Mouse (Mus musculus) heart, embryonic 13.5 days (tissue): ENCODE data around the gene Sdr42e1. TPM values are rescaled to one million over a fixed set of nuclear protein-coding genes. Genes with fewer than 3 reads are reported as not detected.

Experiments
- ATAC-seq: fragments of 200-750 bp; cut with Nextera tagmentation; 2 replicates; pipeline ENCODE4 v1.8.0; 2017; ENCODE audit warnings: moderate TSS enrichment; ENCODE audit not compliant: insufficient number of reproducible peaks, low FRiP score, low TSS enrichment; ENCODE audit errors: extremely low read depth
- H3K27ac ChIP-seq: fragments of 300-500 bp; sonication (generic); replicated peaks from 2 replicates; pipeline ENCODE4 v1.5.1; 2015; ENCODE audit warnings: moderate library complexity, mild to moderate bottlenecking, inconsistent platforms
- H3K27me3 ChIP-seq: fragments of 300-500 bp; sonication (generic); replicated peaks from 2 replicates; pipeline ENCODE4 v1.6.1; 2015; ENCODE audit warnings: mild to moderate bottlenecking, inconsistent platforms
- H3K36me3 ChIP-seq: fragments of 300-500 bp; sonication (generic); 2 replicates; pipeline ENCODE4 v1.6.1; 2015; ENCODE audit warnings: mild to moderate bottlenecking, inconsistent platforms
- H3K4me1 ChIP-seq: fragments of 300-500 bp; sonication (generic); 2 replicates; pipeline ENCODE4 v1.6.1; 2015; ENCODE audit warnings: inconsistent platforms
- H3K4me2 ChIP-seq: fragments of 300-500 bp; sonication (generic); 2 replicates; pipeline ENCODE4 v1.6.1; 2015; ENCODE audit warnings: inconsistent platforms, mild to moderate bottlenecking, moderate library complexity
- H3K4me3 ChIP-seq: fragments of 300-500 bp; sonication (generic); 2 replicates; pipeline ENCODE4 v1.5.1; 2015; ENCODE audit warnings: moderate library complexity, mild to moderate bottlenecking, inconsistent platforms
- H3K9ac ChIP-seq: fragments of 300-500 bp; sonication (generic); 2 replicates; pipeline ENCODE4 v1.6.1; 2015; ENCODE audit warnings: inconsistent platforms, mild to moderate bottlenecking, moderate library complexity
- H3K9me3 ChIP-seq: fragments of 300-500 bp; sonication (generic); 2 replicates; pipeline ENCODE4 v1.6.1; 2016; ENCODE audit warnings: inconsistent platforms
- WGBS: fragments of 180-500 bp; shearing (Covaris S2); methylation state at CpG from one replicate; pipeline ENCODE4 v1.1.7; 2015; ENCODE audit warnings: mixed read lengths; 5-methylcytosine and 5-hydroxymethylcytosine counted together
- polyA plus RNA-seq: library from polyadenylated mRNA; unstranded; fragments of >200 nt; fragmentation: Nextera tagmentation; extraction: Ambion mirVana; gene quantifications from 2 replicates; pipeline ENCODE4 v1.2.1, GENCODE M21; 2015

Sdr42e1 gene
- polyA plus RNA-seq, 1 experiment from 2014 or later, result 0.63 TPM

DNA sequence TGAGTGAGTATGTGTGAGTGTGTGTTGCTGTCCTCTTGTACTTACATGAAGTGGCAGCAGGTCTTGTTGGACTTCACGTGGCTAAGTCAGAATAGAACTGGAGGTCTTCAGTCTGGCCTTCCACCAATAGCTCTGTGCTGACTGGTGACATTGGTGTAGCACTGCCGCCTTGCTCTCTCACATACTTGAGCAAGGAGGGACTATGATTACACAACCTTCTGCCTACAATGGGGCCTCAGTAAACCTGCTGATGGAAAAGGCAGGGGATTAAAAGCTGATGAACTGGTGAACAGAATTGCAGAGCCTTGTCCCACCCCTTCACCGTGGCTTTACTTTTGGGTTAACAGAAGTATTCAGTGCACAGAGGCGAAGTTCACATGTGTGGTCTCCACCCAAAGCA is 18.6 kb upstream of the Sdr42e1 start:
- Histone ChIP-seq H3K9me3 (no peaks in the 10 kb centered on the region), H3K4me3 (no peak overlapping the region), H3K4me2 (no peak overlapping the region), H3K4me1 (no peaks in the 10 kb centered on the region), H3K36me3 (no peaks in the 10 kb centered on the region), H3K27me3 (no peaks in the 10 kb centered on the region; the same call in 1 of the 2 replicates), H3K27ac (no peak overlapping the region), H3K9ac (no peak overlapping the region)
- ATAC-seq, result no peak
- WGBS, result 81% methylated on average over 4 of the region's 4 CpGs

- WGBS, result 73% methylated on average over 7 of the region's 7 CpGs
Observed at GRCm38 (mm10) chr8:117687890-117688289, 14.4 kb upstream of the Sdr42e1 start.

DNA sequence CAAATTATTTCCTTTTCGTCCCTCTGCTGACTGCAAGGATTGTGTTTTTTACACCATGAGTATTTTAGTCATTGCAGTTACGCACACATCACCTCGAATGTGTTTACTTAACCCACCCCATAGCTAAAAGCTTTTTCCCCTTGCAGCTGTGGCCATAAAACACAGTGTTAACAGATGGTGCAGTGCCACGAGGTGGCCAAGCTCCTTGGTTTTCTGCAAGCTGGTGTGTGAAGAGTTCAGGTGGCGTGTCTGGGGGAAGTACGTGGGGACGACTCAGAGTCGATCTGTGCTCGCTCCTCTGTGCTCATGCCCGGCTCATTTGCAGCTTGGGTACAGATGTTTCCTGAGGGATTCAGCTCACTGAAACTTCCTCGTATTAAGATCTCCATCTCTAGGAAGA is 11.0 kb upstream of the Sdr42e1 start:
- Histone ChIP-seq H3K36me3 (no peaks in the 10 kb centered on the region), H3K4me2 (no peak overlapping the region), H3K9ac (no peak overlapping the region), H3K4me3 (no peak overlapping the region), H3K27me3 (no peaks in the 10 kb centered on the region; the same call in 1 of the 2 replicates), H3K4me1 (no peaks in the 10 kb centered on the region), H3K9me3 (no peaks in the 10 kb centered on the region), H3K27ac (no peak overlapping the region)
- no peak for ATAC-seq
- 63% methylated on average over 11 of the region's 11 CpGs for WGBS

More at GRCm38 (mm10) chr8:117687890-117688289, 14.4 kb upstream of the Sdr42e1 start:
- Histone ChIP-seq H3K9ac (no peak overlapping the region), H3K27me3 (no peaks in the 10 kb centered on the region; the same call in 1 of the 2 replicates), H3K4me3 (no peak overlapping the region), H3K4me2 (no peak overlapping the region), H3K4me1 (no peaks in the 10 kb centered on the region), H3K27ac (no peak overlapping the region), H3K9me3 (no peaks in the 10 kb centered on the region), H3K36me3 (no peaks in the 10 kb centered on the region)
- ATAC-seq, result no peak

- no peak for ATAC-seq
- Histone ChIP-seq H3K4me1 (no peaks in the 10 kb centered on the region), H3K27ac (no peak overlapping the region), H3K4me3 (no peak overlapping the region), H3K4me2 (no peak overlapping the region), H3K9ac (no peak overlapping the region), H3K27me3 (no peaks in the 10 kb centered on the region; the same call in 1 of the 2 replicates), H3K36me3 (no peaks in the 10 kb centered on the region), H3K9me3 (no peaks in the 10 kb centered on the region)
- WGBS, result 78% methylated on average over 10 of the region's 10 CpGs
Observed at GRCm38 (mm10) chr8:117683925-117684472, 10.5 kb upstream of the Sdr42e1 start.

DNA sequence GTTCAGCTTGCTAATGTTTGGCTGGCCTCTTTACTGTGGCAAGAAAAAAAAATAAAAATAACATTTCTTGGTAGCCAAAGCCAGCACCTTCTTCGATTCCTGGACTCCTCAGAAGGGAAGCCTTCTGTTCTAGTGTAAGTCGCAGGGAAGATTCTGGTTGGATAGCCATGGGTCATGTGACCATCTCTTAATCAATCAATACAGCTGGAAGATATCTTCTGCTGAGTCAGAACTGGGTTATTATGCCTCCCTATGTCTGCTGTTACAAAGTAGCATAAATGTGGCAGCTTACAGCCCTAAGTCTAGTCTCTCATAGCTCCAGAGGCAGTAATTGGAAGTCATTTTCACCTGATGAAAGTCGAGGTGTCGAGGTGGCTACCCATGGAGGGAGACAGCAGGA is 5.2 kb upstream of the Sdr42e1 start:
- Histone ChIP-seq H3K4me1 (no peaks in the 10 kb centered on the region), H3K4me2 (no peak overlapping the region), H3K27me3 (no peaks in the 10 kb centered on the region), H3K9ac (no peak overlapping the region), H3K27ac (no peak overlapping the region), H3K4me3 (no peak overlapping the region), H3K9me3 (no peaks in the 10 kb centered on the region), H3K36me3 (no peaks in the 10 kb centered on the region)
- ATAC-seq, result no peak
- 70% methylated on average over 4 of the region's 4 CpGs for WGBS

GRCm38 (mm10) chr8:117677011-117677410 is 3.5 kb upstream of the Sdr42e1 start:
- Histone ChIP-seq H3K4me3 (no peak overlapping the region), H3K36me3 (no peaks in the 10 kb centered on the region), H3K27ac (no peak overlapping the region), H3K4me1 (peaks cover 4% of the 10 kb centered on the region; the same call in 1 of the 2 replicates), H3K9ac (no peak overlapping the region), H3K27me3 (peaks cover 5% of the 10 kb centered on the region; the same call in 1 of the 2 replicates), H3K9me3 (no peaks in the 10 kb centered on the region), H3K4me2 (no peak overlapping the region)
- ATAC-seq, result no peak
- WGBS, result 72% methylated on average over 8 of the region's 8 CpGs

DNA sequence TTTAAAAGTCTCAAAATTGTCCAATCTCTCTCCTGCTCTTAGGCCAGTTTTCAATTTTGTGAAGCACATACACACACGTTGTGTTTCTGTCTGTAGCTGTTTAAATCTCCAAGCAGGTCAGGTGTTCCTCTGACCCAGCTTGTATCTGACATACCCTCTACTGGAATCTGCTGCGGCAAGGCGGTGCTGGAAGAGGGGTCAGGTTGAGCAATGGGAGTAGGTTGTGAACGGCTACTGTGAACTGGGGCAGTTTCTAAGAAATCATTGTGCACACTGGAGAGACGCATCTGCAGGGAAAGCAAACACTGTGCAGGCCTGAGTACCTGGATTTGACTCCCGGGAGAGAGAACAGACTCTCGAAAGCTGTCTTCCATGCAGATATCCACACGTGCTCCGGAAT is 3.0 kb upstream of the Sdr42e1 start:
- ATAC-seq, result no peak
- peaks cover 10% of the 10 kb centered on the region for H3K27me3 ChIP-seq
- H3K4me3 ChIP-seq, result no peak overlapping the region
- H3K27ac ChIP-seq, result no peak overlapping the region
- WGBS, result 55% methylated on average over 9 of the region's 9 CpGs
- no peaks in the 10 kb centered on the region for H3K36me3 ChIP-seq
- no peak overlapping the region for H3K4me2 ChIP-seq
- H3K9ac ChIP-seq, result no peak overlapping the region
- no peaks in the 10 kb centered on the region for H3K9me3 ChIP-seq
- H3K4me1 ChIP-seq, result peaks cover 4% of the 10 kb centered on the region; the same call in 1 of the 2 replicates

- Histone ChIP-seq H3K27ac (no peak overlapping the region), H3K9me3 (no peaks in the 10 kb centered on the region), H3K4me3 (no peak overlapping the region), H3K4me1 (peaks cover 4% of the 10 kb centered on the region; the same call in 1 of the 2 replicates), H3K36me3 (no peaks in the 10 kb centered on the region), H3K4me2 (no peak overlapping the region), H3K9ac (no peak overlapping the region), H3K27me3 (peaks cover 21% of the 10 kb centered on the region)
- ATAC-seq, result no peak
- 77% methylated on average over 5 of the region's 5 CpGs for WGBS
Observed at GRCm38 (mm10) chr8:117675171-117675570, 1.7 kb upstream of the Sdr42e1 start.

- 76% methylated on average over 3 of the region's 3 CpGs for WGBS
- Histone ChIP-seq H3K36me3 (no peaks in the 10 kb centered on the region), H3K9me3 (no peaks in the 10 kb centered on the region), H3K4me2 (no peak overlapping the region), H3K27ac (no peak overlapping the region), H3K4me1 (peaks cover 4% of the 10 kb centered on the region; the same call in 1 of the 2 replicates), H3K9ac (no peak overlapping the region), H3K27me3 (peaks cover 34% of the 10 kb centered on the region), H3K4me3 (no peak overlapping the region)
- ATAC-seq, result no peak
Observed at GRCm38 (mm10) chr8:117672558-117672957, 931 bp downstream of the Sdr42e1 start.

DNA sequence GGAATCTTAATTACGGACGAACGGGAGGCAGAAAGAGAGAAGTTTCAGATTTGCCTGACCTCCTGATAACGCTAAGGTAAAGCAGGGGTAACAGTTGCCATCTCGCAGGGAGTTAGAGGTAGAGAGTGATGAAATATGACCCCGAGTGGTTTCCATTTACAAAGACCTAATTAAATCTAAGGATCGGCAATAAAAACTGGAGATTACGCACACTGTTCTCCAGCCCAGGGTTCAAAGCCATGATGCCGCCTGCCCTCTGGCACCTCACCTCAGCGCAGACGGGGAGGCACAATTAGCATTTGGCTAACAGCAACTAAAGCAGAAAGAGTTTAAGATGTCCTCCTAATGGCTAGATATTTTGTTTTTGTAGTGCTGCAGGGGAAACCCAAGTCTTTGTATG is 3.0 kb downstream of the Sdr42e1 start:
- ATAC-seq, result no peak
- H3K4me2 ChIP-seq, result no peak overlapping the region
- H3K4me3 ChIP-seq, result no peak overlapping the region

GRCm38 (mm10) chr8:117667349-117668124 is 6.0 kb downstream of the Sdr42e1 start:
- no peaks in the 10 kb centered on the region for H3K4me1 ChIP-seq
- H3K9ac ChIP-seq, result no peak overlapping the region
- 66% methylated on average over 13 of the region's 13 CpGs for WGBS
- H3K27ac ChIP-seq, result no peak overlapping the region
- no peak overlapping the region for H3K4me2 ChIP-seq
- H3K9me3 ChIP-seq, result no peaks in the 10 kb centered on the region
- H3K4me3 ChIP-seq, result no peak overlapping the region
- H3K27me3 ChIP-seq, result peaks cover 34% of the 10 kb centered on the region
- H3K36me3 ChIP-seq, result no peaks in the 10 kb centered on the region
- ATAC-seq, result no peak

More for the DNA sequence above, 3.0 kb downstream of the Sdr42e1 start:
- 22% methylated on average over 11 of the region's 11 CpGs for WGBS
- Histone ChIP-seq H3K9me3 (no peaks in the 10 kb centered on the region), H3K27me3 (peaks cover 34% of the 10 kb centered on the region), H3K27ac (no peak overlapping the region), H3K4me1 (peaks cover 4% of the 10 kb centered on the region; the same call in 1 of the 2 replicates), H3K9ac (no peak overlapping the region), H3K36me3 (no peaks in the 10 kb centered on the region)
